Mouse (Mus musculus) megakaryocyte, embryonic 14.5 days (primary cell): Measurements from ENCODE around the gene Bcar3.

ENCODE experiments used
- FLI1 ChIP-seq: IDR thresholded peaks from 2 replicates; pipeline ENCODE4 v1.6.1; 2012; ENCODE audit warnings: low read length, inconsistent platforms, mixed read lengths
- GATA1 ChIP-seq: IDR thresholded peaks from 3 replicates; pipeline ENCODE4 v1.6.1; 2012; ENCODE audit warnings: mixed read lengths, low read length, inconsistent platforms, borderline replicate concordance

- no peak for TF ChIP-seq GATA1
- no peak for TF ChIP-seq FLI1
Observed at GRCm38 (mm10) chr3:122323841-122324240, 29.9 kb downstream of the Bcar3 start.
